ENCODE assay signal across 8 mouse cellular contexts in genomic region chr7:29291616-29292457, GRCm38 (mm10). TPM values are rescaled to one million over a fixed set of nuclear protein-coding genes. Genes with fewer than 3 reads are reported as not detected.
DNase-seq lines count a peak whose midpoint lies in the region; ATAC-seq lines count a peak whose summit lies in the region.

No protein-coding gene starts in this region.

- peaks cover 59% of the 10 kb centered on the region for H3K4me1 ChIP-seq in kidney, embryonic 15.5 days
- H3K4me1 ChIP-seq in heart, embryonic 14.5 days (ENCODE audit: control insufficient read depth in 2 of 2, insufficient read depth in 2 of 2, low read length in 2 of 2), result peaks cover 14 to 20% of the 10 kb centered on the region in 2 experiments; a peak in 3 of 4 replicates

- peak overlapping the region; percentile 61 for H3K4me3 ChIP-seq in kidney, embryonic 15.5 days (replicated peaks)
- no peak overlapping the region for H3K4me3 ChIP-seq in heart, embryonic 14.5 days (ENCODE audit: control insufficient read depth in 1 of 2, insufficient read depth in 1 of 2, low read depth in 1 of 2, low read length in 2 of 2)

- H3K9ac ChIP-seq in kidney, embryonic 15.5 days, result no peak overlapping the region
- no peak overlapping the region for H3K9ac ChIP-seq in heart, embryonic 14.5 days (ENCODE audit: low read length)

- 0 out of 2 replicates have a peak, but pooled peaks have one; percentile 20 for ATAC-seq in kidney, embryonic 15.5 days (replicated peaks; ENCODE audit: low FRiP score)
- ATAC-seq in heart, embryonic 14.5 days (ENCODE audit: insufficient number of reproducible peaks, insufficient read depth, low FRiP score, low read depth), result no peak

- no peak for DNase-seq in kidney, adult 11 months
- DNase-seq in cerebellum, adult 8-10 months, result peak; percentile 71
- peak; percentile 34 to 62 for DNase-seq in lung, postnatal 4 days
- DNase-seq in frontal cortex, postnatal 14 days (ENCODE audit: low spot score in 2 of 2), result no peak
- no peak for DNase-seq in left cerebral cortex, adult 8-10 months (ENCODE audit: low spot score in 2 of 2)
- DNase-seq in adrenal gland, postnatal 10 days, result no peak

- peaks cover 14% of the 10 kb centered on the region for H3K27me3 ChIP-seq in kidney, embryonic 15.5 days
- H3K27me3 ChIP-seq in heart, embryonic 14.5 days (ENCODE audit: control insufficient read depth, insufficient read depth, low read length), result peaks cover 15% of the 10 kb centered on the region

- H3K9me3 ChIP-seq in kidney, embryonic 15.5 days (replicated peaks), result no peaks in the 10 kb centered on the region
- no peaks in the 10 kb centered on the region for H3K9me3 ChIP-seq in heart, embryonic 14.5 days (ENCODE audit: control insufficient read depth, low read length)

- H3K27ac ChIP-seq in kidney, embryonic 15.5 days, result peak overlapping the region; percentile 80
- H3K27ac ChIP-seq in heart, embryonic 14.5 days (replicated peaks in 1 of 2; ENCODE audit: control insufficient read depth in 1 of 2, insufficient read depth in 1 of 2, low read depth in 2 of 2, low read length in 2 of 2), result peak overlapping the region in 1 of 2 experiments; percentile 75; a peak in 3 of 4 replicates

- peak overlapping the region; percentile 96 for H3K4me2 ChIP-seq in kidney, embryonic 15.5 days
- peak overlapping the region; percentile 22 for H3K4me2 ChIP-seq in heart, embryonic 14.5 days (ENCODE audit: low read length)

- WGBS in kidney, embryonic 15.5 days, result 7% methylated on average over 6 of the region's 7 CpGs
- 51% methylated on average over 6 of the region's 7 CpGs for WGBS in heart, embryonic 14.5 days

- H3K36me3 ChIP-seq in kidney, embryonic 15.5 days, result no peaks in the 10 kb centered on the region
- no peaks in the 10 kb centered on the region for H3K36me3 ChIP-seq in heart, embryonic 14.5 days (ENCODE audit: control insufficient read depth, insufficient read depth, low read length)

RNA-seq across cellular contexts. Expression of gene Ppp1r14a, which starts 2.7 kb away (rescaled TPM):
- polyA plus RNA-seq in kidney, embryonic 15.5 days (2015; fragmentation: Nextera tagmentation; extraction: Ambion mirVana), result 21.0 and 23.7 TPM in 2 replicates
- polyA plus RNA-seq in heart, embryonic 14.5 days (2014; fragmentation: Nextera tagmentation; extraction: Ambion mirVana), result 11.8 TPM in 2 replicates
- total RNA-seq in left cerebral cortex, adult 8-10 months (2022), result 10 to 100 TPM; 35.3 to 41.0 (median 39.8) TPM
- 10 to 100 TPM; 13.8 to 14.3 TPM for total RNA-seq in adrenal gland, postnatal 10 days (2021)

RNA-seq across cellular contexts. Expression of gene Spint2, which starts 10.1 kb away (rescaled TPM):
- polyA plus RNA-seq in kidney, embryonic 15.5 days (2015; fragmentation: Nextera tagmentation; extraction: Ambion mirVana), result 236 and 245 TPM in 2 replicates
- 93.5 and 98.5 TPM in 2 replicates for polyA plus RNA-seq in heart, embryonic 14.5 days (2014; fragmentation: Nextera tagmentation; extraction: Ambion mirVana)
- 10 to 100 TPM; 27.9 to 38.2 (median 33.0) TPM for total RNA-seq in left cerebral cortex, adult 8-10 months (2022)
- total RNA-seq in adrenal gland, postnatal 10 days (2021), result 10 to 100 TPM; 33.2 to 36.6 TPM

RNA-seq across cellular contexts. Expression of gene Dpf1, which starts 11.9 kb away (rescaled TPM):
- 3.1 and 5.9 TPM in 2 replicates for polyA plus RNA-seq in kidney, embryonic 15.5 days (2015; fragmentation: Nextera tagmentation; extraction: Ambion mirVana)
- 0.54 and 1.5 TPM in 2 replicates for polyA plus RNA-seq in heart, embryonic 14.5 days (2014; fragmentation: Nextera tagmentation; extraction: Ambion mirVana)
- total RNA-seq in left cerebral cortex, adult 8-10 months (2022), result 100 to 1,000 TPM in 2 of 4 experiments, 10 to 100 TPM in 2; 87.4 to 112 (median 99.7) TPM
- 1 to 10 TPM; 1.4 to 2.6 TPM for total RNA-seq in adrenal gland, postnatal 10 days (2021)

RNA-seq across cellular contexts. Expression of gene 2200002D01Rik, which starts 43.6 kb away (rescaled TPM):
- polyA plus RNA-seq in kidney, embryonic 15.5 days (2015; fragmentation: Nextera tagmentation; extraction: Ambion mirVana), result 7.6 and 11.2 TPM in 2 replicates
- 5.9 and 7.7 TPM in 2 replicates for polyA plus RNA-seq in heart, embryonic 14.5 days (2014; fragmentation: Nextera tagmentation; extraction: Ambion mirVana)
- not detected for total RNA-seq in left cerebral cortex, adult 8-10 months (2022)
- 1 to 10 TPM; 2.0 to 2.4 TPM for total RNA-seq in adrenal gland, postnatal 10 days (2021)

RNA-seq across cellular contexts. Expression of gene Yif1b, which starts 53.7 kb away (rescaled TPM):
- polyA plus RNA-seq in kidney, embryonic 15.5 days (2015; fragmentation: Nextera tagmentation; extraction: Ambion mirVana), result 122 and 123 TPM in 2 replicates
- 105 and 114 TPM in 2 replicates for polyA plus RNA-seq in heart, embryonic 14.5 days (2014; fragmentation: Nextera tagmentation; extraction: Ambion mirVana)
- 10 to 100 TPM; 50.5 to 55.8 (median 53.6) TPM for total RNA-seq in left cerebral cortex, adult 8-10 months (2022)
- total RNA-seq in adrenal gland, postnatal 10 days (2021), result 10 to 100 TPM; 77.2 to 81.7 TPM

Comparison
In these comparisons a context has a peak if more than half of its experiments do, and no peak if none do; other contexts are left out.
1. DNase-seq: peak in cerebellum, adult 8-10 months (single experiment) and lung, postnatal 4 days (2 of 2); none in kidney, adult 11 months (single experiment), frontal cortex, postnatal 14 days (0 of 2), left cerebral cortex, adult 8-10 months (0 of 2) and adrenal gland, postnatal 10 days (single experiment).
2. RNA of gene Dpf1, which starts 11.9 kb away (total RNA-seq): 87.4 to 112 TPM in left cerebral cortex, adult 8-10 months; 1.4 to 2.6 TPM in adrenal gland, postnatal 10 days; every median in the first group is over 10 times any median in the second.